Mouse (Mus musculus) limb, embryonic 15.5 days (tissue): ENCODE measurements around the gene Slc7a5. TPM values are rescaled to one million over a fixed set of nuclear protein-coding genes. Genes with fewer than 3 reads are reported as not detected.
A peak's percentile ranks its signal among the peaks of the same experiment; 100 is the strongest.

Experiments used
- ATAC-seq: fragments of 200-750 bp; cut with Nextera tagmentation; 2 replicates; pipeline ENCODE4 v1.8.0; 2017; ENCODE audit warnings: low read depth, moderate TSS enrichment; ENCODE audit not compliant: insufficient number of reproducible peaks, low FRiP score, low TSS enrichment
- H3K27ac ChIP-seq: fragments of 300-500 bp; sonication (generic); 2 replicates; pipeline ENCODE4 v1.5.1; 2015; ENCODE audit warnings: moderate library complexity, mild to moderate bottlenecking, inconsistent platforms
- H3K27me3 ChIP-seq: fragments of 300-500 bp; sonication (generic); 2 replicates; pipeline ENCODE4 v1.6.1; 2015; ENCODE audit warnings: inconsistent platforms
- H3K36me3 ChIP-seq: fragments of 300-500 bp; sonication (generic); 2 replicates; pipeline ENCODE4 v1.6.1; 2015; ENCODE audit warnings: inconsistent platforms
- H3K4me1 ChIP-seq: fragments of 300-500 bp; sonication (generic); 2 replicates; pipeline ENCODE4 v1.6.1; 2015; ENCODE audit warnings: inconsistent platforms
- H3K4me2 ChIP-seq: fragments of 300-500 bp; sonication (generic); 2 replicates; pipeline ENCODE4 v1.6.1; 2015; ENCODE audit warnings: mild to moderate bottlenecking, inconsistent platforms
- H3K4me3 ChIP-seq: fragments of 300-500 bp; sonication (generic); 2 replicates; pipeline ENCODE4 v1.5.1; 2015; ENCODE audit warnings: mild to moderate bottlenecking, inconsistent platforms
- H3K9ac ChIP-seq: fragments of 300-500 bp; sonication (generic); 2 replicates; pipeline ENCODE4 v1.6.1; 2015; ENCODE audit warnings: inconsistent platforms
- H3K9me3 ChIP-seq: fragments of 300-500 bp; sonication (generic); 2 replicates; pipeline ENCODE4 v1.6.1; 2016; ENCODE audit warnings: inconsistent platforms
- WGBS: fragments of 180-500 bp; shearing (Covaris S2); methylation state at CpG from one replicate; pipeline ENCODE4 v1.1.7; 2015; 5-methylcytosine and 5-hydroxymethylcytosine counted together
- polyA plus RNA-seq: library from polyadenylated mRNA; unstranded; fragments of >200 nt; fragmentation: Nextera tagmentation; extraction: Ambion mirVana; gene quantifications from 2 replicates; pipeline ENCODE4 v1.2.1, GENCODE M21; 2015

Slc7a5 gene
- polyA plus RNA-seq, 1 experiment from 2014 or later, result 27.4 TPM

DNA sequence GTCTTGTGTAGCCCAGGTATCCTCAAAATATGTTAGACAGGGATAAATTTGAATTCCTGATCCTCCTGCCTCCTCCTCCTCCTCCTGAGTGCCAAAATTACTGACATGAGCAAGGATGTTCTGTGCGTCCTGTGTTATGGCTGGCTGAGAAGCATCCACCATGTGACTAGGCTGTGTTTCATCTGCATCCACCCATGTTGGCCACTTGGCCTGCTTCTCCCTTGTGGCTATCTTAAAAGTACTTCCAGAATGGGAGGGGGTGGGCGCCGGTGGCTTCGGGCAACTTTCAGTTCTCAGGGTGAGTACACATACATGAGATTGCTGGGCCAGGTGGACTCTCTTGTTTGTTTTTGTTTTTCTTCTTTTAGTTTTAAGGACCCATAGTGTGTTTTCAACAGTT is 11.7 kb upstream of the Slc7a5 start:
- 78% methylated on average over 4 of the region's 4 CpGs for WGBS

GRCm38 (mm10) chr8:121913378-121913777 is 5.9 kb upstream of the Slc7a5 start:
- Histone ChIP-seq H3K4me3 (no peak overlapping the region), H3K9ac (no peak overlapping the region), H3K27me3 (peaks cover 7% of the 10 kb centered on the region; the same call in 1 of the 2 replicates), H3K4me2 (no peak overlapping the region), H3K27ac (no peak overlapping the region), H3K9me3 (no peaks in the 10 kb centered on the region), H3K36me3 (no peaks in the 10 kb centered on the region), H3K4me1 (peaks cover 9% of the 10 kb centered on the region)
- ATAC-seq, result no peak
- WGBS, result 74% methylated on average over 8 of the region's 8 CpGs

More for the DNA sequence above, 11.7 kb upstream of the Slc7a5 start:
- H3K9me3 ChIP-seq, result no peaks in the 10 kb centered on the region
- peaks cover 16% of the 10 kb centered on the region for H3K4me1 ChIP-seq
- no peak overlapping the region for H3K9ac ChIP-seq
- no peaks in the 10 kb centered on the region for H3K36me3 ChIP-seq
- no peak overlapping the region for H3K4me3 ChIP-seq
- no peak overlapping the region for H3K4me2 ChIP-seq
- H3K27ac ChIP-seq, result no peak overlapping the region
- ATAC-seq, result no peak
- H3K27me3 ChIP-seq, result 0 out of 2 replicates have a peak, but pooled peaks cover 2% of the 10 kb centered on the region

GRCm38 (mm10) chr8:121912831-121913230 is 5.3 kb upstream of the Slc7a5 start:
- Histone ChIP-seq H3K9me3 (no peaks in the 10 kb centered on the region), H3K27ac (no peak overlapping the region), H3K4me1 (peaks cover 14% of the 10 kb centered on the region), H3K4me3 (no peak overlapping the region), H3K4me2 (no peak overlapping the region), H3K9ac (no peak overlapping the region), H3K36me3 (no peaks in the 10 kb centered on the region), H3K27me3 (peaks cover 13% of the 10 kb centered on the region; the same call in 1 of the 2 replicates)
- 59% methylated on average over 3 of the region's 3 CpGs for WGBS
- ATAC-seq, result no peak

DNA sequence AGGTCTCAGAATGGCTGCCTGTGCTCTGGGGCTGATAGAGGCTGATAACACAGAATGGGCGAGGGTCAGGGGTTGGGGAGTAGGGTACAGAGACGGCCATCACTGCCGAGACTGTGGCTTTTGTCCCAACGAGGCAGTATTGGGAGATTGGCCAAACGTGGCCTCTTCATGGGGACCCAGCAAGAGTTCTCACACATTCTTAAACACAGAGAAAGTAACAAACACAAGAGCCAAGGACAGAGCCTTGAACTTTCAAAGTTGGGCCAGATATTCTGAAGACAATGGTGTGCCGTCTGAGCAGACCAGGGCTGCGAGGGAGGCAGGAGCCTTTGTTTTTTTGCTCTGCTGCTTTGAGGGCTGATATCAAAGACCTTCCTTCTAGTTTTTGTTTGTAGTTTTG is 4.5 kb upstream of the Slc7a5 start:
- peaks cover 13% of the 10 kb centered on the region; the same call in 1 of the 2 replicates for H3K27me3 ChIP-seq
- H3K4me2 ChIP-seq, result no peak overlapping the region
- H3K9ac ChIP-seq, result no peak overlapping the region
- WGBS, result 75% methylated on average over 7 of the region's 7 CpGs
- no peak overlapping the region for H3K4me3 ChIP-seq
- no peak for ATAC-seq
- no peaks in the 10 kb centered on the region for H3K36me3 ChIP-seq
- H3K27ac ChIP-seq, result no peak overlapping the region
- H3K4me1 ChIP-seq, result peaks cover 20% of the 10 kb centered on the region
- H3K9me3 ChIP-seq, result no peaks in the 10 kb centered on the region

DNA sequence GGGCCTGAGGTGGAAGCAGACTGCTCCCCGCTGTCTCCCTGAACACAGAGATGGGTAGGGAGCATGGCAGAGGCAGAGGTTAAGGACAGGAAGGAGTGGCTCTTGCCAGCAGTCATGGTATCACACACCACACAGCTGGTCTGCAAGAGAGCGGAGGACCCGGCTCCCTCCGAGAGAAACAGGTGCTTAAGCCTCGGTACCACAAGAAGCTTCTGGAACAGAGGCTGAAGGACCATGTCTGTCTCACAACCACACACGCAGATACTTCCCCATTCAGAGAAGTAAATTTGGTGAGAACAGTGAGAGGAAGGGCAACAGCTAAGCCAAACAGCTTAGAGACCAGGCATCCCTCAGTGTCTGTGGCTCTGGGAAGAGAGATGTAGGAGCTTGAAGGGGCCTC is 3.9 kb upstream of the Slc7a5 start:
- WGBS, result 84% methylated on average over 6 of the region's 6 CpGs
- no peak for ATAC-seq
- Histone ChIP-seq H3K4me2 (no peak overlapping the region), H3K4me3 (no peak overlapping the region), H3K9me3 (no peaks in the 10 kb centered on the region), H3K4me1 (peaks cover 26% of the 10 kb centered on the region), H3K9ac (no peak overlapping the region), H3K36me3 (no peaks in the 10 kb centered on the region), H3K27ac (no peak overlapping the region), H3K27me3 (peaks cover 13% of the 10 kb centered on the region; the same call in 1 of the 2 replicates)

- Histone ChIP-seq H3K9ac (no peak overlapping the region), H3K27ac (no peak overlapping the region), H3K4me1 (peaks cover 42% of the 10 kb centered on the region), H3K4me2 (no peak overlapping the region), H3K4me3 (no peak overlapping the region), H3K9me3 (no peaks in the 10 kb centered on the region), H3K27me3 (peaks cover 13% of the 10 kb centered on the region; the same call in 1 of the 2 replicates), H3K36me3 (no peaks in the 10 kb centered on the region)
- 8% methylated on average over 6 of the region's 6 CpGs for WGBS
- ATAC-seq, result no peak
Observed at GRCm38 (mm10) chr8:121909663-121910062, 2.2 kb upstream of the Slc7a5 start.

- peaks cover 11% of the 10 kb centered on the region; the same call in 1 of the 2 replicates for H3K27me3 ChIP-seq
- peaks cover 42% of the 10 kb centered on the region for H3K4me1 ChIP-seq
- H3K9me3 ChIP-seq, result no peaks in the 10 kb centered on the region
- no peaks in the 10 kb centered on the region for H3K36me3 ChIP-seq
- no peak overlapping the region for H3K4me3 ChIP-seq
- no peak overlapping the region for H3K4me2 ChIP-seq
- H3K27ac ChIP-seq, result no peak overlapping the region
- 0 out of 2 replicates have a peak overlapping the region, but pooled peaks have one; percentile 4 for H3K9ac ChIP-seq
- WGBS, result 57% methylated on average over 8 of the region's 8 CpGs
- no peak for ATAC-seq
Observed at GRCm38 (mm10) chr8:121909148-121909541, 1.7 kb upstream of the Slc7a5 start.

DNA sequence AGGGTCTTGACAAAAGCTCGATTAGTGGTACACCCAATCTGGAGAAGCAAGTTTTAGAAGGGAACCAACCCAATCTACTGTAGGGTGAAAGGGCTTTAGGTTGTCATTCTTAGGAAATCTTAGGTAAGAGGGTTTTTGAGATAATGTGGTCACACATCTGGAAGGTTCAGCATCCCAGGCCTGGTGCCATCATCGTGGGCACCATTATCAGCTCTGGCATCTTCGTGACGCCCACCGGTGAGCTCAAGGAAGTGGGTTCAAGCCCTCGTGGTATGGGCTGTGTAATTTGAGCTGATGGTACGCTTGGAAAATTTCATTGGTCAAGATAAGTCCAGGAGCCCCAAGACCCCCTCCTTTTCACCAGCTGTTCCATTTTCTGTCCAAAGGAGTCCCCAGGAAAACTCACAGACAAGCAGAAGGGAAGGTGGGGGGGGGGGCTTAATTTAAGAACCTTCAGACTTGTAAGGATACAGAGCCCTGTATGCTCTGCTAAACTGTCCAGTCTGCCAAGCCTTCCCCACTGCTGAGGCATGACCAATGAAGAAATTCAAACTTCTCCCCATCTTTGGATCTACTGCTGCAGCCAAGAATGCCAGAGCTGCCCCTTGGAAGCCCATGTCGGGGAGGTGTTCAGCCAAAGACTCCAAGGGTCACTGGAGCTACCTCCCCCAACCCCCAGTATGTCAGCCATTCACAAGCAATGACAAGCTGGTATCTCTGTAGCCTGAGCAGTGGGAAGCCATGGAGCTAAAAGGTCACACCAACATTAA is 1.1 kb upstream of the Slc7a5 start:
- Histone ChIP-seq H3K4me3 (no peak overlapping the region), H3K4me2 (0 out of 2 replicates have a peak overlapping the region, but pooled peaks have one; percentile 96)
- 52% methylated on average over 8 of the region's 8 CpGs for WGBS

DNA sequence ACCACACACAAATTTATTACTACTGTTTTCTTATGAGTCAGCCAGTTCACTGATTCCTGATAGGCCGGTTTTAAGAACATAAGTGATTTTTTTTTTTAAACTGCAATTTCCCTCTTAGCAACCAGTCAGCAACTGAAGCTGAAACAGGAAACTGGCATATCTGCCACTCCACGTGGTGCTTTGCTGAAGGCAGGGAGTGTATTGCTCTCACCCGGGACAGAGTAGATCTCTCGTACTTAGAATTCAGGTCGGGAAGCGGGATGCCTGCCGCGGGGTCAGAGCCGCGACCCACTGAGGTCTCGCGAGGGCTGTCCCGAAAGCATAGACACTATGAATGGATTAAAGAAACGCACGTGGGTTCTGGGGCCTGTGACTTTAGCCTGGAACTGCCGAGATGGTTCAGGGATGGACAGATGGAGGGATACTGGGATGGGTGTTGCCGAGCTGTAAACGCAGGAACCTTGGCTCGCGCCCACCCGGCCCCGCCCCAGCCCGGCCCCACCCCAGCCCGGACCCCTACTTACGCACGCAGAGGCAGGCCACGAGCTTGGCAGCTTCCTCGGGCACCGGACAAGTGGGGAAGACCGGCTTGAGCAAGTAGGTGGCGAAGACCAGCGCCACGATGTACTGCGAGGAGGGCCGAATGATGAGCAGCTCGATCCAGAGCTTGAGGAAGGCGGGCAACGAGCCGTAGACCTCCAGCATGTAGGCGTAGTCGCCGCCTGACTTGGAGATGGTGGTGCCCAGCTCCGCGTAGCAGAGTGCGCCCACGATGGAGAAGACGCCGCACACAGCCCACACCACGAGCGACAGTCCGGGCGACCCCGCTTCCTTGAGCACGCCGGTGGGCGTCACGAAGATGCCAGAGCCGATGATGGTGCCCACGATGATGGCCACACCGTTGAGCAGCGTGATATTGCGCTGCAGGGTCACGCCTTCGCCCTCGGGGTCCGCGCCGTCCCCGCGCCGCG is 667 bp downstream of the Slc7a5 start:
- Histone ChIP-seq H3K4me1 (peaks cover 45% of the 10 kb centered on the region), H3K27ac (0 out of 2 replicates have a peak overlapping the region, but pooled peaks have one; percentile 11)
- WGBS, result under 1% methylated on average over 72 of the region's 72 CpGs

More for the DNA sequence above, 1.1 kb upstream of the Slc7a5 start:
- Histone ChIP-seq H3K27me3 (peaks cover 9% of the 10 kb centered on the region; the same call in 1 of the 2 replicates), H3K4me1 (peaks cover 42% of the 10 kb centered on the region), H3K9me3 (no peaks in the 10 kb centered on the region), H3K9ac (no peak overlapping the region), H3K36me3 (no peaks in the 10 kb centered on the region), H3K27ac (no peak overlapping the region)
- no peak for ATAC-seq

GRCm38 (mm10) chr8:121905864-121906263 is 1.6 kb downstream of the Slc7a5 start:
- H3K9ac ChIP-seq, result 0 out of 2 replicates have a peak overlapping the region, but pooled peaks have one; percentile 56
- peak overlapping the region; percentile 96 for H3K4me2 ChIP-seq
- H3K9me3 ChIP-seq, result no peaks in the 10 kb centered on the region
- H3K36me3 ChIP-seq, result no peaks in the 10 kb centered on the region
- no peak overlapping the region for H3K27ac ChIP-seq
- H3K27me3 ChIP-seq, result peaks cover 9% of the 10 kb centered on the region; the same call in 1 of the 2 replicates
- H3K4me1 ChIP-seq, result peaks cover 52% of the 10 kb centered on the region
- ATAC-seq, result no peak
- WGBS, result 25% methylated on average over 5 of the region's 5 CpGs
- H3K4me3 ChIP-seq, result peak overlapping the region; percentile 82

More for the DNA sequence above, 667 bp downstream of the Slc7a5 start:
- no peaks in the 10 kb centered on the region for H3K36me3 ChIP-seq
- peak overlapping the region; percentile 96 for H3K4me2 ChIP-seq
- H3K9ac ChIP-seq, result peak overlapping the region; percentile 56
- H3K4me3 ChIP-seq, result peak overlapping the region; percentile 82
- ATAC-seq, result peak; percentile 17; the same call in 1 of the 2 replicates
- no peaks in the 10 kb centered on the region for H3K9me3 ChIP-seq
- peaks cover 9% of the 10 kb centered on the region; the same call in 1 of the 2 replicates for H3K27me3 ChIP-seq

DNA sequence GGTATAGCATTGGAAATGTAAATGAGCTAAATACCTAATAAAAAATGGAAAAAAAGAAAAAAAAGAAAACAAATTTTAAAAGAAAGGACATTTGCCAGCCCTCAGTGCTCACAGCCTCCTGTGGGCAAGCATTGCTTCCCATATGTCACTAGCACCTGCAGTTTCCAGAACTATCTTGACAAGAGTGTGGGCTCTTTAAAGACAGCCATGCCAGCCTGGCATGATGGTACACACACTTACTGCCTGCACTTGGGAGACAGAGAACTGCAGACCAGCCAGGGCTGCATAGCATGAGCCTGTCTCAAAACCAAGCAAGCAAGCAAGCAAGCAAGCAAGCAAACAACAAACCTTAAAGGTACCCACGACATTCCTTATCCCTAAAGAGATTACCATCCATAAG is 2.1 kb downstream of the Slc7a5 start:
- 60% methylated on average over 1 of the region's 1 CpGs for WGBS
- Histone ChIP-seq H3K27ac (no peak overlapping the region), H3K4me1 (peaks cover 52% of the 10 kb centered on the region), H3K4me2 (peak overlapping the region; percentile 96), H3K9ac (no peak overlapping the region), H3K9me3 (no peaks in the 10 kb centered on the region), H3K4me3 (peak overlapping the region; percentile 82), H3K36me3 (no peaks in the 10 kb centered on the region), H3K27me3 (peaks cover 9% of the 10 kb centered on the region; the same call in 1 of the 2 replicates)
- no peak for ATAC-seq
